ENCODE assay signal across 8 mouse cellular contexts in genomic region chr8:110619208-110619574, GRCm38 (mm10). TPM values are rescaled to one million over a fixed set of nuclear protein-coding genes. Genes with fewer than 3 reads are reported as not detected.
DNase-seq lines count a peak whose midpoint lies in the region; ATAC-seq and TF ChIP-seq lines count a peak whose summit lies in the region.

No protein-coding gene starts in this region.

- H3K4me1 ChIP-seq in forebrain, embryonic 10.5 days = peaks cover 32% of the 10 kb centered on the region
- H3K4me1 ChIP-seq in liver, embryonic 14.5 days (replicated peaks; ENCODE audit: control insufficient read depth in 2 of 2, insufficient read depth in 2 of 2, low read length in 1 of 2) = peaks cover 8 to 13% of the 10 kb centered on the region in 2 experiments
- peaks cover 8% of the 10 kb centered on the region; the same call in 1 of the 2 replicates for H3K4me1 ChIP-seq in stomach, embryonic 14.5 days (ENCODE audit: control insufficient read depth, insufficient read depth, low read length)

- peaks cover 8% of the 10 kb centered on the region; the same call in 1 of the 2 replicates for H3K27me3 ChIP-seq in forebrain, embryonic 10.5 days (ENCODE audit: poor library complexity, severe bottlenecking)
- H3K27me3 ChIP-seq in liver, embryonic 14.5 days (ENCODE audit: control insufficient read depth, insufficient read depth, low read length) = no peaks in the 10 kb centered on the region
- H3K27me3 ChIP-seq in stomach, embryonic 14.5 days (ENCODE audit: control insufficient read depth, insufficient read depth, low read length) = no peaks in the 10 kb centered on the region

- peak overlapping the region; percentile 77 for H3K4me2 ChIP-seq in liver, embryonic 14.5 days (ENCODE audit: low read depth)
- H3K4me2 ChIP-seq in stomach, embryonic 14.5 days (replicated peaks; ENCODE audit: low read depth, low read length) = peak overlapping the region; percentile 85

- DNase-seq in embryo, embryonic 10.5 days (ENCODE audit: low spot score) = peak; percentile 6
- no peak for DNase-seq in embryo, embryonic 9.5 days (ENCODE audit: extremely low spot score)
- peak; percentile 56 for DNase-seq in 416B (ENCODE audit: low read depth)
- DNase-seq in forebrain, embryonic 10.5 days (ENCODE audit: extremely low spot score, low spot score) = no peak
- no peak for DNase-seq in liver, embryonic 14.5 days (ENCODE audit: low read depth in 3 of 3, low spot score in 3 of 3)
- no peak for DNase-seq in cerebellum, postnatal 36 days
- DNase-seq in gastrocnemius, postnatal 36 days = no peak

- TF ChIP-seq EP300 in liver, embryonic 14.5 days (IDR thresholded peaks at IDR 0.05; ENCODE audit: low read depth) = no peak

- peak overlapping the region; percentile 97 for H3K4me3 ChIP-seq in forebrain, embryonic 10.5 days
- H3K4me3 ChIP-seq in liver, embryonic 14.5 days (ENCODE audit: insufficient read depth in 1 of 2, low read depth in 2 of 2, low read length in 2 of 2) = peak overlapping the region; percentile 85 to 87
- peak overlapping the region; percentile 81 for H3K4me3 ChIP-seq in stomach, embryonic 14.5 days (ENCODE audit: low read depth, low read length)

- H3K36me3 ChIP-seq in forebrain, embryonic 10.5 days (replicated peaks) = no peaks in the 10 kb centered on the region
- H3K36me3 ChIP-seq in liver, embryonic 14.5 days (replicated peaks; ENCODE audit: control insufficient read depth, insufficient read depth, low read depth) = no peaks in the 10 kb centered on the region
- no peaks in the 10 kb centered on the region for H3K36me3 ChIP-seq in stomach, embryonic 14.5 days (ENCODE audit: control insufficient read depth, insufficient read depth, low read length)

- H3K9ac ChIP-seq in liver, embryonic 14.5 days (replicated peaks) = peak overlapping the region; percentile 75
- H3K9ac ChIP-seq in stomach, embryonic 14.5 days (replicated peaks; ENCODE audit: low read depth, low read length) = peak overlapping the region; percentile 47

- no peak for ATAC-seq in liver, embryonic 14.5 days (ENCODE audit: insufficient read depth)
- ATAC-seq in stomach, embryonic 14.5 days (ENCODE audit: insufficient number of reproducible peaks, insufficient read depth, low FRiP score, low read depth) = no peak

- H3K27ac ChIP-seq in forebrain, embryonic 10.5 days = peak overlapping the region; percentile 88
- peak overlapping the region; percentile 12 for H3K27ac ChIP-seq in liver, embryonic 14.5 days
- H3K27ac ChIP-seq in stomach, embryonic 14.5 days (ENCODE audit: low read length) = no peak overlapping the region

- TF ChIP-seq CTCF in liver, embryonic 14.5 days (IDR thresholded peaks at IDR 0.05; ENCODE audit: low read depth) = no peak

- no peaks in the 10 kb centered on the region for H3K9me3 ChIP-seq in forebrain, embryonic 10.5 days
- no peaks in the 10 kb centered on the region for H3K9me3 ChIP-seq in liver, embryonic 14.5 days (ENCODE audit: control insufficient read depth, low read length)
- no peaks in the 10 kb centered on the region for H3K9me3 ChIP-seq in stomach, embryonic 14.5 days (ENCODE audit: control insufficient read depth, low read depth, low read length)

- 31% methylated on average over 8 of the region's 8 CpGs for WGBS in forebrain, embryonic 10.5 days
- 16% methylated on average over 8 of the region's 8 CpGs for whole genome bisulfite sequencing in liver, embryonic 14.5 days (ENCODE audit: insufficient replicate concordance)
- WGBS in stomach, embryonic 14.5 days = 24% methylated on average over 8 of the region's 8 CpGs

- intact Hi-C loops in gastrocnemius, postnatal 36 days (cut with DNase I) = no loop called here

RNA-seq across cellular contexts. Expression of gene Vac14, which starts 0.8 kb away (rescaled TPM):
- 27.7 and 29.9 TPM in 2 replicates for polyA plus RNA-seq in forebrain, embryonic 10.5 days (2016; fragmentation: Nextera tagmentation; extraction: Ambion mirVana)
- polyA plus RNA-seq in liver, embryonic 14.5 days (2012; rRNA removed) = 13.4 and 14.8 TPM in 2 replicates
- polyA plus RNA-seq in liver, embryonic 14.5 days (2014; fragmentation: Nextera tagmentation; extraction: Ambion mirVana) = 11.2 and 14.6 TPM in 2 replicates
- polyA plus RNA-seq in stomach, embryonic 14.5 days (2014; fragmentation: Nextera tagmentation; extraction: Ambion mirVana) = 18.7 and 20.9 TPM in 2 replicates
- total RNA-seq in gastrocnemius, postnatal 36 days (2021) = 10 to 100 TPM; 15.8 to 16.0 TPM

Comparison
In these comparisons a context has a peak if more than half of its experiments do, and no peak if none do; other contexts are left out.
1. DNase-seq: peak in embryo, embryonic 10.5 days (single experiment) and 416B (single experiment); none in embryo, embryonic 9.5 days (single experiment), forebrain, embryonic 10.5 days (single experiment), liver, embryonic 14.5 days (0 of 3), cerebellum, postnatal 36 days (0 of 2) and gastrocnemius, postnatal 36 days (0 of 2).
2. Peak in every context shown above with its lines, with median percentiles within 50 percentile points of each other: H3K4me3 ChIP-seq.